10 mouse cellular contexts compared by ENCODE assay signal in genomic region chr6:127855711-127856295, GRCm38 (mm10). TPM values are rescaled to one million over a fixed set of nuclear protein-coding genes. Genes with fewer than 3 reads are reported as not detected.
A peak's percentile ranks its signal among the peaks of the same experiment; 100 is the strongest.
DNase-seq lines count a peak whose midpoint lies in the region; ATAC-seq lines count a peak whose summit lies in the region.
"Had no signal": no experiment of that assay in that cellular context is flagged by ENCODE, and none has a peak within 500 bp of the region (broad histone marks: within the 10 kb centered on the region; RNA-seq: fewer than 3 reads in every experiment).

No protein-coding gene starts in this region.

- ATAC-seq in forebrain, embryonic 13.5 days: peak; percentile 82
- ATAC-seq in limb, embryonic 12.5 days (ENCODE audit: insufficient number of reproducible peaks, insufficient read depth, low FRiP score, low TSS enrichment, low read depth): peak; percentile 70
- no peak for ATAC-seq in megakaryocyte progenitor cell, adult 5-6 weeks (replicated peaks; ENCODE audit: poor library complexity)

- H3K27me3 ChIP-seq in forebrain, embryonic 13.5 days: no peaks in the 10 kb centered on the region
- no peaks in the 10 kb centered on the region for H3K27me3 ChIP-seq in limb, embryonic 12.5 days

- H3K9me3 ChIP-seq in forebrain, embryonic 13.5 days (replicated peaks): no peaks in the 10 kb centered on the region
- H3K9me3 ChIP-seq in limb, embryonic 12.5 days: no peaks in the 10 kb centered on the region
- H3K9me3 ChIP-seq: megakaryocyte, embryonic 14.5 days had no signal

- H3K27ac ChIP-seq in forebrain, embryonic 13.5 days: peak overlapping the region; percentile 37; the same call in 1 of the 2 replicates
- H3K27ac ChIP-seq in limb, embryonic 12.5 days: peak overlapping the region; percentile 60

- 15% methylated on average over 9 of the region's 9 CpGs for WGBS in forebrain, embryonic 13.5 days
- WGBS in limb, embryonic 12.5 days: 30% methylated on average over 9 of the region's 9 CpGs

- H3K4me3 ChIP-seq in forebrain, embryonic 13.5 days: no peak overlapping the region
- no peak overlapping the region for H3K4me3 ChIP-seq in limb, embryonic 12.5 days (replicated peaks)
- H3K4me3 ChIP-seq: megakaryocyte, embryonic 14.5 days had no signal

- no peak overlapping the region for H3K4me2 ChIP-seq in forebrain, embryonic 13.5 days
- H3K4me2 ChIP-seq in limb, embryonic 12.5 days: no peak overlapping the region

- DNase-seq in layer of hippocampus, postnatal 14 days (ENCODE audit: low spot score in 2 of 2): peak; percentile 22 to 31
- no peak for DNase-seq in layer of hippocampus, adult 9-10 months (ENCODE audit: low spot score)
- DNase-seq in retina, embryonic 14.5 days (ENCODE audit: low spot score): peak; percentile 82
- no peak for DNase-seq in thymus, postnatal 25 days
- no peak for DNase-seq in layer of hippocampus, postnatal 25 days (ENCODE audit: extremely low spot score in 1 of 2, low spot score in 1 of 2)
- DNase-seq: liver had no signal

- no peaks in the 10 kb centered on the region for H3K36me3 ChIP-seq in forebrain, embryonic 13.5 days (ENCODE audit: poor library complexity, severe bottlenecking)
- H3K36me3 ChIP-seq in limb, embryonic 12.5 days: no peaks in the 10 kb centered on the region

- H3K4me1 ChIP-seq in forebrain, embryonic 13.5 days: peaks cover 34% of the 10 kb centered on the region
- peaks cover 42% of the 10 kb centered on the region for H3K4me1 ChIP-seq in limb, embryonic 12.5 days (replicated peaks)

- H3K9ac ChIP-seq in forebrain, embryonic 13.5 days: no peak overlapping the region
- no peak overlapping the region for H3K9ac ChIP-seq in limb, embryonic 12.5 days (replicated peaks)

RNA-seq across cellular contexts. Expression of gene Tspan11, which starts 31.6 kb away (rescaled TPM):
- total RNA-seq in layer of hippocampus, postnatal 14 days (2021): 1 to 10 TPM; 2.8 to 4.7 TPM
- 10.6 and 14.7 TPM in 2 replicates for polyA plus RNA-seq in forebrain, embryonic 13.5 days (2015; fragmentation: Nextera tagmentation; extraction: Ambion mirVana)
- 14.9 and 15.7 TPM in 2 replicates for polyA plus RNA-seq in limb, embryonic 12.5 days (2016; fragmentation: Nextera tagmentation; extraction: Ambion mirVana)
- not detected in 2 replicates for total RNA-seq in megakaryocyte progenitor cell, adult 5-6 weeks (2015)
- total RNA-seq in megakaryocyte progenitor cell, adult 5-6 weeks (2017): not detected in 2 replicates
- 1 to 10 TPM; 2.6 TPM for total RNA-seq in layer of hippocampus, postnatal 25 days (2021)

Comparison
In these comparisons a context has a peak if more than half of its experiments do, and no peak if none do; other contexts are left out.
1. DNase-seq: peak in layer of hippocampus, postnatal 14 days (2 of 2) and retina, embryonic 14.5 days (single experiment); none in layer of hippocampus, adult 9-10 months (single experiment), thymus, postnatal 25 days (single experiment) and layer of hippocampus, postnatal 25 days (0 of 2).